Mouse (Mus musculus) telencephalon, adult 2 months (tissue): ENCODE data around the gene Tmem243.

ENCODE experiments used
- DNase-seq: peaks from one replicate; pipeline ENCODE4 v3.0.0-alpha.2; 2011; ENCODE audit warnings: low read depth, low spot score

The Tmem243 gene

DNA sequence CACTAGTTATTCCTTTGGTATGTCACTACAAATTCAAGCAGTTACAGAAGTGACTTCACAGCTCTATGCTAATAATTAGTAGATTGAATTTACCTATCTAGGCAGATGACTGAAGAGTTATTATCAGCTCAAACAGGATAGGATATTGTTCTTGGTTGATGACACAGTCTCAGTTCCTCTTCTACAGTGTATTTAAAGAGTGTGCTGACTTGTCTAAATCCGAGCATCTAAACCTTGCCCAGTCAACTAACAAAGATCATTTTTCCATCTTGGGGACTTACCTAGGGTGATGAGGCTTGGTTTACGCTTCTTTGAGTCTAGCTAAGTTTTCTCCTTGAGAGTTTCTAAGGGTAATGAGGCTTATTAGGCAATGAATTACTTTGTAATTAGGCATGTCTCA, 72.8 kb downstream of the Tmem243 start:
- DNase-seq = no peak

- no peak for DNase-seq
Measured at GRCm38 (mm10) chr5:9186467-9186866, 86.0 kb downstream of the Tmem243 start.
